Mouse (Mus musculus) cerebellum, adult (tissue): ENCODE results near the gene Dock11.
A peak's percentile ranks its signal among the peaks of the same experiment; 100 is the strongest.

ENCODE experiments used
- ATAC-seq: cut with Nextera tagmentation; 2 replicates; pipeline ENCODE4 v1.9.2; 2017; ENCODE audit warnings: mild to moderate bottlenecking, moderate library complexity, mixed read lengths; ENCODE audit not compliant: insufficient number of reproducible peaks, low FRiP score, low TSS enrichment

Gene Dock11

GRCm38 (mm10) chrX:36088464-36089256 lies 200.0 kb downstream of the Dock11 start:
- ATAC-seq = no peak

- ATAC-seq = no peak
Measured at GRCm38 (mm10) chrX:36100883-36101282, 212.3 kb downstream of the Dock11 start.

- no peak for ATAC-seq
Measured at GRCm38 (mm10) chrX:36101318-36101717, 212.7 kb downstream of the Dock11 start.

- no peak for ATAC-seq
Measured at GRCm38 (mm10) chrX:36108601-36109000, 220.0 kb downstream of the Dock11 start.

- peak; percentile 56; the same call in 1 of the 2 replicates for ATAC-seq
Measured at GRCm38 (mm10) chrX:36111622-36112421, 223.2 kb downstream of the Dock11 start, which contains the start of gene Il13ra1. Gene Il13ra1 (plus strand): TSS chrX:36112110.

GRCm38 (mm10) chrX:36112422-36112750 lies 223.8 kb downstream of the Dock11 start:
- ATAC-seq = peak; percentile 15; the same call in 1 of the 2 replicates

- no peak for ATAC-seq
Measured at GRCm38 (mm10) chrX:36115171-36115570, 226.5 kb downstream of the Dock11 start.
